Mouse (Mus musculus): ENCODE results near the gene Cald1.

DNA sequence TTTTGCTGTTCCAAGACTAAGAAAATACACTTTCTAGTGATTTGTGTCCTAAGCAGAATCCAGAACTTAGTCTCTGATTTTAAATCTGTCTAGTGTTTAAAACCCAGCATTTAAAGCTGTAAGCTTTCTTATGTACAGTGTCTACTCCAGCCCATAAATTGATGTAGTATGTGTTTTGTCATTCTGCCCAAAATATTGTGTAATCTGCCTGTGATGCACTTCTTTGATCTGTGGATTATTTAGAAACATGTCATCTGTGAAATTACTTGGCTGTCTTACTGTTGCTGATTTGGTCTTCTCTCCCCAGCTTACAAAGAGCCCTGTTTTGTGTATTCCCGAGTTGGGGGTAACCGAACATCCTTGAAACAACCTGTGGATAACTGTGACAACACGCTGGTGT lies 199.6 kb downstream of the Cald1 start:
- TF ChIP-seq CTCF (IDR thresholded peaks at IDR 0.05; ENCODE audit: low read depth, low read length) (no peak), EP300 (IDR thresholded peaks at IDR 0.05; ENCODE audit: insufficient read depth, low read depth, low read length) (no peak), POLR2A (IDR thresholded peaks at IDR 0.05; ENCODE audit: insufficient read depth, low read length) (no peak)

All from ES-Bruce4 (cell line).